Mouse (Mus musculus) myocyte (in vitro differentiated cells): ENCODE measurements around the gene Mmp19.

Experiments used
- CEBPB ChIP-seq: IDR thresholded peaks from 2 replicates; pipeline ENCODE4 v1.6.1; 2011; ENCODE audit warnings: mild to moderate bottlenecking, moderate library complexity; ENCODE audit not compliant: poor library complexity, insufficient read depth, severe bottlenecking
- E2F4 ChIP-seq: IDR thresholded peaks from one replicate; pipeline ENCODE4 v1.6.1; 2011; ENCODE audit warnings: mild to moderate bottlenecking, control low read depth, moderate library complexity; ENCODE audit not compliant: insufficient read depth
- MYOG ChIP-seq, 3 experiments: IDR thresholded peaks; one replicate each; pipeline ENCODE4 v1.6.1; 2011; ENCODE audit warnings: control low read depth in 2 of 3, low read depth in 2 of 3, mild to moderate bottlenecking in 2 of 3; ENCODE audit not compliant: insufficient read length in 2 of 3, control insufficient read depth in 1 of 3, insufficient read depth in 1 of 3
- POLR2A ChIP-seq: IDR thresholded peaks from one replicate; pipeline ENCODE4 v1.6.1; 2011; ENCODE audit warnings: low read depth, mild to moderate bottlenecking, control low read depth, moderate library complexity; ENCODE audit not compliant: insufficient read length
- POLR2AphosphoS2 ChIP-seq: IDR thresholded peaks from one replicate; pipeline ENCODE4 v1.6.1; 2011; ENCODE audit warnings: low read depth, control low read depth; ENCODE audit not compliant: insufficient read length
- SRF ChIP-seq: IDR thresholded peaks from one replicate; pipeline ENCODE4 v1.6.1; 2011; ENCODE audit warnings: low read depth; ENCODE audit not compliant: control insufficient read depth, insufficient read length
- TCF12 ChIP-seq: IDR thresholded peaks from one replicate; pipeline ENCODE4 v1.6.1; 2011; ENCODE audit warnings: mild to moderate bottlenecking, control low read depth; ENCODE audit not compliant: poor library complexity, insufficient read depth, severe bottlenecking
- USF1 ChIP-seq: IDR thresholded peaks from one replicate; pipeline ENCODE4 v1.6.1; 2011; ENCODE audit warnings: low read depth, mild to moderate bottlenecking, control low read depth, moderate library complexity

DNA sequence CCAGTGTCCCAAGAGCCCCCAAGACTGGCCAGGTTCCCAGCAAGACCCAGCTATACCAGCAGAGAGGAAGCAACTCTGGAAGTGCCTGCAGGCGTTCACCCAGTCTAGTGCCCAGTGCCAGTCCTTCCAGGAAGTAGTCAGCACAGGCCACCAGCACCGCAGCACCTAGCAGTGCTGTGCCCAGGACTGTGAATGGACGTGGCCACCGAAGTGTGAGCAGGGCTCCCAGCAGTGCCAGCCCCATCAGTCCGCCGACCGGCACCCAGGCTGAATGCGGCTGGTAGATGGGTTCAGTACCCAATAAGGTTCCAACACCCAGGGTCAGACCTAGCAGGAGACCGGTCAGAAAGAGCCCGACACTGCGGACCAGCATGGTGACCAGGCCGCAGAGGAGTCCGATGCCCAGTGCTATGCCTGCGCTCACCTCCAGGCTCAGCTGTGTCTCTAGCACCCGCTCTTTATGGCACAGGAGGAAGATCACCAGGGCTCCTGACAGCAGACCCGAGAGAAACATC, 11.3 kb downstream of the Mmp19 start:
- TF ChIP-seq POLR2A (no peak), POLR2AphosphoS2 (no peak), USF1 (no peak), TCF12 (no peak), MYOG (IDR thresholded peaks at IDR 0.05; ENCODE audit: control insufficient read depth in 1 of 3, insufficient read depth in 1 of 3, insufficient read length in 2 of 3, low read depth in 2 of 3) (no peak), CEBPB (no peak), SRF (no peak), E2F4 (no peak)
